Mouse (Mus musculus) monocyte, adult 5-6 weeks (primary cell): Measurements from ENCODE around the gene Ddit4. TPM values are rescaled to one million over a fixed set of nuclear protein-coding genes. Genes with fewer than 3 reads are reported as not detected.

ENCODE experiments used
- ATAC-seq: fragments of 153-309, 156-312 bp; replicated peaks from 2 replicates; pipeline ENCODE4 v1.8.0; 2017; ENCODE audit warnings: mild to moderate bottlenecking; ENCODE audit not compliant: low TSS enrichment, insufficient number of reproducible peaks, severe bottlenecking, poor library complexity, low FRiP score
- total RNA-seq: library from RNA; stranded (forward); fragments of 200-1000, 200-491, 200-594 nt; gene quantifications from 3 replicates; pipeline ENCODE4 v1.2.3, GENCODE M21; 2017

Ddit4 gene
- total RNA-seq, 1 experiment from 2014 or later = 34.2 TPM

GRCm38 (mm10) chr10:59974191-59974664, 22.6 kb upstream of the Ddit4 start:
- peak; percentile 71 for ATAC-seq

- no peak for ATAC-seq
These were observed 21.8 kb upstream of the Ddit4 start for GRCm38 (mm10) chr10:59973400-59973799.

GRCm38 (mm10) chr10:59972999-59973398, 21.4 kb upstream of the Ddit4 start:
- ATAC-seq = no peak

- no peak for ATAC-seq
These were observed 20.9 kb upstream of the Ddit4 start for GRCm38 (mm10) chr10:59972534-59972933.

GRCm38 (mm10) chr10:59971813-59972212, 20.2 kb upstream of the Ddit4 start:
- ATAC-seq = no peak

- no peak for ATAC-seq
These were observed 18.9 kb upstream of the Ddit4 start for GRCm38 (mm10) chr10:59970450-59971062.

GRCm38 (mm10) chr10:59969821-59970449, 18.3 kb upstream of the Ddit4 start:
- peak; percentile 61 for ATAC-seq

GRCm38 (mm10) chr10:59967309-59967942, 15.8 kb upstream of the Ddit4 start:
- ATAC-seq = no peak

GRCm38 (mm10) chr10:59966743-59967142, 15.1 kb upstream of the Ddit4 start:
- no peak for ATAC-seq

- no peak for ATAC-seq
These were observed 14.2 kb upstream of the Ddit4 start for GRCm38 (mm10) chr10:59965788-59966187.

GRCm38 (mm10) chr10:59965362-59965695, 13.7 kb upstream of the Ddit4 start:
- ATAC-seq = no peak

- no peak for ATAC-seq
These were observed 13.1 kb upstream of the Ddit4 start for GRCm38 (mm10) chr10:59964504-59965361.

GRCm38 (mm10) chr10:59963609-59964008, 12.0 kb upstream of the Ddit4 start:
- ATAC-seq = no peak

- no peak for ATAC-seq
These were observed 7.9 kb upstream of the Ddit4 start for GRCm38 (mm10) chr10:59959517-59959916.

GRCm38 (mm10) chr10:59958458-59958857, 6.8 kb upstream of the Ddit4 start:
- ATAC-seq = no peak

- no peak for ATAC-seq
These were observed 5.8 kb upstream of the Ddit4 start for GRCm38 (mm10) chr10:59957171-59958149.

- no peak for ATAC-seq
These were observed 5.0 kb upstream of the Ddit4 start for GRCm38 (mm10) chr10:59956681-59957080.

GRCm38 (mm10) chr10:59953564-59954039, 2.0 kb upstream of the Ddit4 start:
- ATAC-seq = no peak
